Mouse (Mus musculus): ENCODE data around the gene Slc44a1. TPM values are rescaled to one million over a fixed set of nuclear protein-coding genes. Genes with fewer than 3 reads are reported as not detected.

The Slc44a1 gene
- polyA plus RNA-seq, 1 experiment from 2014 or later = 9.6 TPM

- no peak for ATAC-seq
- 71% methylated on average over 20 of the region's 20 CpGs for WGBS
- H3K4me2 ChIP-seq (ENCODE audit: low read length) = no peak overlapping the region
- no peak overlapping the region for H3K4me3 ChIP-seq (ENCODE audit: low read depth, low read length)
- peak overlapping the region; percentile 29; the same call in 1 of the 2 replicates for H3K27ac ChIP-seq (ENCODE audit: low read length)
- no peak overlapping the region for H3K9ac ChIP-seq (ENCODE audit: low read depth, low read length)
- H3K9me3 ChIP-seq (replicated peaks; ENCODE audit: control insufficient read depth, low read length, poor library complexity, severe bottlenecking) = no peaks in the 10 kb centered on the region
- H3K27me3 ChIP-seq (ENCODE audit: control insufficient read depth, insufficient read depth, low read depth, low read length) = no peaks in the 10 kb centered on the region
- H3K36me3 ChIP-seq (ENCODE audit: control insufficient read depth, insufficient read depth, low read length) = no peaks in the 10 kb centered on the region
- peaks cover 14% of the 10 kb centered on the region for H3K4me1 ChIP-seq (ENCODE audit: control insufficient read depth, insufficient read depth, low read length)
Observed at GRCm38 (mm10) chr4:53475230-53475952, 35.2 kb downstream of the Slc44a1 start.

GRCm38 (mm10) chr4:53478644-53479043 is 38.4 kb downstream of the Slc44a1 start:
- Histone ChIP-seq H3K9me3 (replicated peaks; ENCODE audit: control insufficient read depth, low read length, poor library complexity, severe bottlenecking) (no peaks in the 10 kb centered on the region), H3K36me3 (ENCODE audit: control insufficient read depth, insufficient read depth, low read length) (peaks cover 2% of the 10 kb centered on the region; the same call in 1 of the 2 replicates), H3K4me2 (ENCODE audit: low read length) (no peak overlapping the region), H3K27ac (ENCODE audit: low read length) (no peak overlapping the region), H3K9ac (ENCODE audit: low read depth, low read length) (no peak overlapping the region), H3K4me3 (ENCODE audit: low read depth, low read length) (no peak overlapping the region), H3K4me1 (ENCODE audit: control insufficient read depth, insufficient read depth, low read length) (peaks cover 11% of the 10 kb centered on the region), H3K27me3 (ENCODE audit: control insufficient read depth, insufficient read depth, low read depth, low read length) (no peaks in the 10 kb centered on the region)
- WGBS = 81% methylated on average over 4 of the region's 4 CpGs
- ATAC-seq = no peak

- 75% methylated on average over 12 of the region's 12 CpGs for WGBS
- no peak overlapping the region for H3K9ac ChIP-seq (ENCODE audit: low read depth, low read length)
- no peaks in the 10 kb centered on the region for H3K27me3 ChIP-seq (ENCODE audit: control insufficient read depth, insufficient read depth, low read depth, low read length)
- no peaks in the 10 kb centered on the region for H3K4me1 ChIP-seq (ENCODE audit: control insufficient read depth, insufficient read depth, low read length)
- H3K27ac ChIP-seq (ENCODE audit: low read length) = no peak overlapping the region
- H3K4me3 ChIP-seq (ENCODE audit: low read depth, low read length) = no peak overlapping the region
- no peak overlapping the region for H3K4me2 ChIP-seq (ENCODE audit: low read length)
- no peak for ATAC-seq
- H3K9me3 ChIP-seq (replicated peaks; ENCODE audit: control insufficient read depth, low read length, poor library complexity, severe bottlenecking) = no peaks in the 10 kb centered on the region
- no peaks in the 10 kb centered on the region for H3K36me3 ChIP-seq (ENCODE audit: control insufficient read depth, insufficient read depth, low read length)
Observed at GRCm38 (mm10) chr4:53487216-53488188, 47.3 kb downstream of the Slc44a1 start.

- Histone ChIP-seq H3K4me2 (ENCODE audit: low read length) (no peak overlapping the region), H3K4me1 (ENCODE audit: control insufficient read depth, insufficient read depth, low read length) (no peaks in the 10 kb centered on the region), H3K27ac (ENCODE audit: low read length) (no peak overlapping the region), H3K9me3 (replicated peaks; ENCODE audit: control insufficient read depth, low read length, poor library complexity, severe bottlenecking) (no peaks in the 10 kb centered on the region), H3K36me3 (ENCODE audit: control insufficient read depth, insufficient read depth, low read length) (no peaks in the 10 kb centered on the region), H3K4me3 (ENCODE audit: low read depth, low read length) (no peak overlapping the region), H3K9ac (ENCODE audit: low read depth, low read length) (no peak overlapping the region), H3K27me3 (ENCODE audit: control insufficient read depth, insufficient read depth, low read depth, low read length) (no peaks in the 10 kb centered on the region)
- WGBS = 77% methylated on average over 5 of the region's 5 CpGs
- no peak for ATAC-seq
Observed at GRCm38 (mm10) chr4:53488803-53489202, 48.6 kb downstream of the Slc44a1 start.

GRCm38 (mm10) chr4:53490371-53490770 is 50.2 kb downstream of the Slc44a1 start:
- ATAC-seq = no peak
- Histone ChIP-seq H3K9me3 (replicated peaks; ENCODE audit: control insufficient read depth, low read length, poor library complexity, severe bottlenecking) (no peaks in the 10 kb centered on the region), H3K4me1 (ENCODE audit: control insufficient read depth, insufficient read depth, low read length) (peaks cover 7% of the 10 kb centered on the region), H3K27me3 (ENCODE audit: control insufficient read depth, insufficient read depth, low read depth, low read length) (no peaks in the 10 kb centered on the region), H3K9ac (ENCODE audit: low read depth, low read length) (no peak overlapping the region), H3K4me2 (ENCODE audit: low read length) (no peak overlapping the region), H3K27ac (ENCODE audit: low read length) (no peak overlapping the region), H3K36me3 (ENCODE audit: control insufficient read depth, insufficient read depth, low read length) (no peaks in the 10 kb centered on the region), H3K4me3 (ENCODE audit: low read depth, low read length) (no peak overlapping the region)
- WGBS = 89% methylated on average over 7 of the region's 7 CpGs

GRCm38 (mm10) chr4:53491269-53491668 is 51.1 kb downstream of the Slc44a1 start:
- ATAC-seq = no peak
- H3K27me3 ChIP-seq (ENCODE audit: control insufficient read depth, insufficient read depth, low read depth, low read length) = no peaks in the 10 kb centered on the region
- H3K4me1 ChIP-seq (ENCODE audit: control insufficient read depth, insufficient read depth, low read length) = peaks cover 7% of the 10 kb centered on the region
- H3K36me3 ChIP-seq (ENCODE audit: control insufficient read depth, insufficient read depth, low read length) = no peaks in the 10 kb centered on the region
- H3K27ac ChIP-seq (ENCODE audit: low read length) = no peak overlapping the region
- H3K4me2 ChIP-seq (ENCODE audit: low read length) = no peak overlapping the region
- no peak overlapping the region for H3K4me3 ChIP-seq (ENCODE audit: low read depth, low read length)
- no peak overlapping the region for H3K9ac ChIP-seq (ENCODE audit: low read depth, low read length)
- no peaks in the 10 kb centered on the region for H3K9me3 ChIP-seq (replicated peaks; ENCODE audit: control insufficient read depth, low read length, poor library complexity, severe bottlenecking)
- 34% methylated on average over 4 of the region's 4 CpGs for WGBS

- no peaks in the 10 kb centered on the region for H3K27me3 ChIP-seq (ENCODE audit: control insufficient read depth, insufficient read depth, low read depth, low read length)
- H3K9ac ChIP-seq (ENCODE audit: low read depth, low read length) = no peak overlapping the region
- ATAC-seq = peak; percentile 47; the same call in 1 of the 2 replicates
- H3K4me2 ChIP-seq (ENCODE audit: low read length) = no peak overlapping the region
- H3K9me3 ChIP-seq (replicated peaks; ENCODE audit: control insufficient read depth, low read length, poor library complexity, severe bottlenecking) = no peaks in the 10 kb centered on the region
- no peaks in the 10 kb centered on the region for H3K36me3 ChIP-seq (ENCODE audit: control insufficient read depth, insufficient read depth, low read length)
- H3K4me1 ChIP-seq (ENCODE audit: control insufficient read depth, insufficient read depth, low read length) = peaks cover 7% of the 10 kb centered on the region
- no peak overlapping the region for H3K27ac ChIP-seq (ENCODE audit: low read length)
- H3K4me3 ChIP-seq (ENCODE audit: low read depth, low read length) = no peak overlapping the region
- WGBS = 8% methylated on average over 2 of the region's 2 CpGs
Observed at GRCm38 (mm10) chr4:53495646-53496045, 55.4 kb downstream of the Slc44a1 start.

GRCm38 (mm10) chr4:53502764-53503163 is 62.6 kb downstream of the Slc44a1 start:
- 95% methylated on average over 2 of the region's 2 CpGs for whole genome bisulfite sequencing
- H3K9ac ChIP-seq (ENCODE audit: low read depth, low read length) = no peak overlapping the region
- no peak overlapping the region for H3K27ac ChIP-seq (ENCODE audit: low read length)
- no peaks in the 10 kb centered on the region for H3K27me3 ChIP-seq (ENCODE audit: control insufficient read depth, insufficient read depth, low read depth, low read length)
- no peak for ATAC-seq
- H3K4me1 ChIP-seq (ENCODE audit: control insufficient read depth, insufficient read depth, low read length) = no peaks in the 10 kb centered on the region
- no peaks in the 10 kb centered on the region for H3K9me3 ChIP-seq (replicated peaks; ENCODE audit: control insufficient read depth, low read length, poor library complexity, severe bottlenecking)
- H3K4me2 ChIP-seq (ENCODE audit: low read length) = no peak overlapping the region
- no peaks in the 10 kb centered on the region for H3K36me3 ChIP-seq (ENCODE audit: control insufficient read depth, insufficient read depth, low read length)
- H3K4me3 ChIP-seq (ENCODE audit: low read depth, low read length) = no peak overlapping the region
